Mouse (Mus musculus): ENCODE measurements at regions not wholly inside any gene's neighbourhood (a gene's known extent, or its start where the extent isn't known, plus 50 kb on each side); places are given as distances from the start of the nearest gene placed in this dataset.

DNA sequence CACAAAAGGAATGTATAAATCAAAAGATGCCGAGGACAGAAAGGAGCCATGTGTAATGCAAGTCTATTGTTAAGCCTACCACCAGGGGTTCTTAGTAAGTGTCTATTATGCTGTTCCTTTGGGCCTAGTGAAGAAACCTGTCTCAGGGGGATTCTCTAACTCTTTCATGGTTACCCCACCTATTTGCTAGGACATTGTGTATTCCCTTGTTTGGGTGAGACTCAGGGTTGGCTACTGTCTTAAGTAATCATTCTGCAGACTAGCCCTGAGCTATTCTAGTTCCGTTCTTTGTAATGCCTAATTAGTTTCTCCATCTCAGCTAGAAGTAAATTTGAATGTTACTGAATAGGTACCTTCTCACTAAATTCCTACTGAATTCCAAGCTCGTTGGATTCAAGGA lies 546.4 kb upstream of the 1700008P02Rik start:
- H3K27ac ChIP-seq (replicated peaks), result no peak overlapping the region
- TF ChIP-seq EP300 (optimal IDR thresholded peaks at IDR 0.05), result no peak
- TF ChIP-seq CTCF (IDR thresholded peaks at IDR 0.05; ENCODE audit: low read depth), result no peak
- ATAC-seq (ENCODE audit: low FRiP score, low TSS enrichment) (no peak), DNase-seq (ENCODE audit: low spot score) (no peak)
- no peak overlapping the region for H3K9ac ChIP-seq (ENCODE audit: low read length)
- no peak overlapping the region for H3K4me2 ChIP-seq (replicated peaks; ENCODE audit: low read depth)
- H3K27me3 ChIP-seq (ENCODE audit: control insufficient read depth, insufficient read depth, low read length), result no peaks in the 10 kb centered on the region
- H3K9me3 ChIP-seq (ENCODE audit: control insufficient read depth, low read length), result no peaks in the 10 kb centered on the region
- no peak overlapping the region for H3K4me3 ChIP-seq (ENCODE audit: low read depth, low read length)
- no peaks in the 10 kb centered on the region for H3K36me3 ChIP-seq (ENCODE audit: control insufficient read depth, insufficient read depth, low read length)
- H3K4me1 ChIP-seq (replicated peaks; ENCODE audit: control insufficient read depth, insufficient read depth), result no peaks in the 10 kb centered on the region
- 66% methylated on average over 3 of the region's 3 CpGs for WGBS

- TF ChIP-seq CTCF (IDR thresholded peaks at IDR 0.05; ENCODE audit: low read depth) (no peak), EP300 (optimal IDR thresholded peaks at IDR 0.05) (no peak)
These were observed 518.8 kb upstream of the 1700008P02Rik start for GRCm38 (mm10) chr3:7138996-7139395.

GRCm38 (mm10) chr3:7134714-7135113 lies 514.5 kb upstream of the 1700008P02Rik start:
- Histone ChIP-seq H3K4me1 (replicated peaks; ENCODE audit: control insufficient read depth, insufficient read depth) (no peaks in the 10 kb centered on the region), H3K9ac (ENCODE audit: low read length) (no peak overlapping the region), H3K4me3 (ENCODE audit: low read depth, low read length) (no peak overlapping the region), H3K27me3 (ENCODE audit: control insufficient read depth, insufficient read depth, low read length) (no peaks in the 10 kb centered on the region), H3K4me2 (replicated peaks; ENCODE audit: low read depth) (no peak overlapping the region), H3K27ac (replicated peaks) (no peak overlapping the region), H3K36me3 (ENCODE audit: control insufficient read depth, insufficient read depth, low read length) (no peaks in the 10 kb centered on the region), H3K9me3 (ENCODE audit: control insufficient read depth, low read length) (no peaks in the 10 kb centered on the region)
- no peak for ATAC-seq (ENCODE audit: low FRiP score, low TSS enrichment)
- WGBS, result 60% methylated on average over 1 of the region's 1 CpGs
- TF ChIP-seq CTCF (IDR thresholded peaks at IDR 0.05; ENCODE audit: low read depth), result no peak
- TF ChIP-seq EP300 (optimal IDR thresholded peaks at IDR 0.05), result no peak
- DNase-seq (ENCODE audit: low spot score), result no peak

More at GRCm38 (mm10) chr3:7138996-7139395, 518.8 kb upstream of the 1700008P02Rik start:
- DNase-seq (ENCODE audit: low spot score), result no peak
- no peak overlapping the region for H3K4me3 ChIP-seq (ENCODE audit: low read depth, low read length)
- no peak for ATAC-seq (ENCODE audit: low FRiP score, low TSS enrichment)
- no peaks in the 10 kb centered on the region for H3K36me3 ChIP-seq (ENCODE audit: control insufficient read depth, insufficient read depth, low read length)
- H3K27ac ChIP-seq (replicated peaks), result no peak overlapping the region
- H3K4me1 ChIP-seq (replicated peaks; ENCODE audit: control insufficient read depth, insufficient read depth), result no peaks in the 10 kb centered on the region
- H3K4me2 ChIP-seq (replicated peaks; ENCODE audit: low read depth), result no peak overlapping the region
- WGBS, result 92% methylated on average over 13 of the region's 13 CpGs
- H3K27me3 ChIP-seq (ENCODE audit: control insufficient read depth, insufficient read depth, low read length), result no peaks in the 10 kb centered on the region
- H3K9ac ChIP-seq (ENCODE audit: low read length), result no peak overlapping the region
- H3K9me3 ChIP-seq (ENCODE audit: control insufficient read depth, low read length), result no peaks in the 10 kb centered on the region
